Mouse (Mus musculus): Measurements from ENCODE around the gene Vmn2r87.
"Not testable (repeated sequence)": the region's sequence is repeated elsewhere in the genome, so short reads cannot be mapped to it uniquely, and the experiment has no call there.

The Vmn2r87 gene

GRCm38 (mm10) chr10:130497296-130497695, at the start of gene Vmn2r87:
Gene Vmn2r87 (minus strand): TSS chr10:130497396.
- no peak for DNase-seq

- DNase-seq, result peak; percentile 16
Observed at GRCm38 (mm10) chr10:130544331-130544730, 47.1 kb upstream of the Vmn2r87 start.

DNA sequence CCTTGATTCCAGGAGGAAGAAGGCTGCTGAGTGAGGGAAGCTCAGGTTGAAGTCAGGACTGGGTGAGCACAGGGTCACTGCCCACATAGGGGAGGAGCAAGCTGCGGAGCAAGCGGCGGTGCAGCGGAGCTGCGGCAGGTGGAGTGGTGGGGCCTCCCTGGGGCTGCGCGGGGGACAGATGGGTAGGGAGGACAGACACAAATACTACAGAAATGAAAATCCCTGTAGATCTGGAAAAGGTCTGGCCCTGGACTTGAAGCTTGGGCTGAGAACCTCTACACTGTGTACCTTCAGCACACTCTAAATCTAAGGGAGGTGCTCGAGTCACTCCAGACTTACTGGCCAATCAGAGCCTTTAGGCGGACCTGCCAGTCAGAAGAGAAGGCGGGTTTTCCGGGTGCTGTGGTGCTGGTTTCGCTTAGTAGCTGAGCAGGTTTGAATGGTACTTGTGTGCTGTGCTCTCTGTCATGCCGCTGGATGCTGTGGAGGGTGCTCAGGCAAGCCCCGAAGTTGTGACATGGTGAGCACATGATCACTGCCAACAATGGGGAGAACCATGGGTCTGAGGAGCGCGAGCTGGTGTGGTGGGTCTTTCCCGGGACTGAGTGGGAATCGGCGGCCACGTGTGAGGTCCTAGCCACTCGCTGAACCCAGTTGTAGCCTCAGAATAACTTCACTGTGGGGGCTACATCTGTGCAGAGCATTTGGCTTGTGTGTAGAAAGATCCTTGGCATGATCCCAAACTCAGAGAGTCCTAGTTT, 44.9 kb upstream of the Vmn2r87 start:
- peak; percentile 89 for DNase-seq

DNA sequence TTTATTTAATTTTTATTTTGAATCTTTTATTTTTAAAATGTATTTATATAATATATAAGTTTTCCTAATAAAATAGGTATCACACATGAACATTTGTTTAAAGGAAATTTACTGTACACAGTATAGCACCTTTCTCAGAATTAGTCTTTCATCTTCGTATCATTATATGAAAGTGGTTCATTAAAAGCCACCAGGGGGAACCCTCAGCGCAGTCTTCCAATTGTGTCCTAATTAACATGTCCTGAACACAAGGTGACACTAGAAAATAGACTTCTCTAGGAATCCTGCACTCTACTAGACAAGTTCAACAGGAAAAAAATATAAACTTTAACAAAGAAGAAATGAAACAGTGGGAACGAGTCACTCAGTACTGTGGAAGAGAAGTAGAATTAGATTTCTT, 38.9 kb upstream of the Vmn2r87 start:
- no peak for DNase-seq

- no peak for DNase-seq
Observed at GRCm38 (mm10) chr10:130527926-130528325, 30.7 kb upstream of the Vmn2r87 start.

DNA sequence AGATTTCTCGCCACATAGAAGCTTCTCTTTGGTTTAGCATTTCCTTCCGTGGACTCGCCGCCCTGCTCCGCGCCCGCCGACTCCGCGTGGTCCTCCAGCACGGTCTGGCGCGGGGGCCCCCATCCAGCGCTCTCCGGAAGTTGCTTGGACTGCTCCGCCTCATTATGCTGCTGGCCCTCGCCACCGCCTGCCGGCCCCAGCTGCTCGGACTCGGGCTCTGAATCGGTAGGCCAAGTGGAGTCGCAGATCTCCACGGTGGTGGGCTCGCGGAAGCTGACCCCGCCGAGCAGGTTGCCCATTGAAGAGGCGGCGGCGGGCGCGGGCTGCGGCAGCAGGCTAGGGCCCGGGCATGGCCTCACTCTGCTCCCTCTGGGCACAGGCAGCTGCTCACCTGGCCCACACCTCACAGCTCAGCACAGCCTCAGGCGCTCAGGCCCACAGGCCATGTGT, 26.9 kb downstream of the Vmn2r87 start:
- DNase-seq, result no peak

- DNase-seq, result not testable (repeated sequence)
Observed at GRCm38 (mm10) chr10:130455950-130456349, 41.2 kb downstream of the Vmn2r87 start, which contains the start of gene Vmn2r86. Gene Vmn2r86 (minus strand): TSS chr10:130456050.

GRCm38 (mm10) chr10:130444776-130445175, 52.4 kb downstream of the Vmn2r87 start:
- DNase-seq, result no peak

DNA sequence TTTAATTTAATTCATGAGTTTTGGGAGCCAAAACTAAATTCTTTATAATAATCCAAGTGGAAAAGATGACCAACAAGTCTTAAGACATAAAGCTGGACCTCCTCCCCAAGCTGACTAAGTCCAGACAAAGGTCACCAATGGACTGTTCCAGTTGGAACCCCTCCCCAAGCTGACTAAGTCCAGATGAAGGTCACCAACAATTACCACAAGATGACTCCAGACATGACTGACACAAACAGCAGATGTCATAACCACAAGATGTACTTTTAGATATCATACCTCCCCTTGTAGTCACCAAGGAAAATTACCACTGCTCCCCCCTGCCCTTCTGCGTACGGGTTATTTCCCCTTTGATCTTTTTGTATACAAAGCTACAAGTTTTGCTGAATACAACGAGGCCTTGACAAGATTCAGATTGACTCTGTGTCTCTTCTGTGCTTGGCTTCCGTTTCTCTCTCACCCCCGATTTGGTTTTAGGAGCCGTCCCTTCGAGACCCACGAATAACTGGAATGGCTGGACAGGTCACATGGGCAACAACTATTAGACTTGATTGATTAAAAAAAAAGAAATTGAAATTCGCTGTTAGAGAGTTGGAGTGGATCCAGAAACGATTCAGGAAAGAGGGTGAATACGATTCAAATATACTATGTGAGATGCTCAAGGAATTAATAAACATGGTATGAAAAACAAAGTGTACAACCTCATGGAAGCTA, 62.9 kb downstream of the Vmn2r87 start:
- not testable (repeated sequence) for DNase-seq

- DNase-seq, result not testable (repeated sequence)
Observed at GRCm38 (mm10) chr10:130429603-130430002, 67.6 kb downstream of the Vmn2r87 start, which contains the start of gene Vmn2r85. Gene Vmn2r85 (minus strand): TSS chr10:130429703.

DNA sequence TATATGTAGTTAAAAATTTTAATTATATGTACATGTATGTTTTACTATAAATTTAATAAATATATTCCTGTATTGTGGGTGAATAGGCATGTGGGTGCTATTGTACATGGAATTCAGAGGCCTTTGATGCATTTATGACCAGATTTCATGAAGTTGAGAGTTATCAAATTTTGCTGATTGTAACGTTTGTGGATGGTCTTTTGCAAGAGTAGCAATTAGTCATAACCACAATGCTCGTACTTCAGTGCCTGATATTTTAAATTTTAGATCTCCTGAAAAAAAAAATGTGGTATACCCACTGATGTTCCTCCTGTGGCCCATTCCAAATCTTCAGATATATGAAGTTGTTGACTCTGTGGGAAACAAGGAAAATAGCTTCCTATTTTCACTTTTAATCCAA, 74.8 kb downstream of the Vmn2r87 start:
- DNase-seq, result not testable (repeated sequence)
